Mouse (Mus musculus): ENCODE results near the gene Bdkrb2. TPM values are rescaled to one million over a fixed set of nuclear protein-coding genes. Genes with fewer than 3 reads are reported as not detected.

Bdkrb2 gene
- total and polyA plus RNA-seq, 2 experiments from 2014 or later: 0.71 to 4.0 TPM

GRCm38 (mm10) chr12:105543176-105543575 is 19.9 kb upstream of the Bdkrb2 start:
- Histone ChIP-seq H3K27ac (ENCODE audit: low read depth) (no peak overlapping the region), H3K27me3 (ENCODE audit: control insufficient read depth, insufficient read depth, low read length) (no peaks in the 10 kb centered on the region), H3K9me3 (replicated peaks; ENCODE audit: control insufficient read depth, low read length) (peaks cover 6% of the 10 kb centered on the region; the same call in 1 of the 2 replicates), H3K4me2 (ENCODE audit: low read depth, low read length) (no peak overlapping the region), H3K36me3 (replicated peaks; ENCODE audit: control insufficient read depth, insufficient read depth, low read length) (no peaks in the 10 kb centered on the region), H3K4me3 (ENCODE audit: low read depth, low read length) (no peak overlapping the region), H3K4me1 (ENCODE audit: control insufficient read depth, insufficient read depth) (peaks cover 16% of the 10 kb centered on the region; the same call in 1 of the 2 replicates), H3K9ac (replicated peaks; ENCODE audit: low read depth, low read length) (no peak overlapping the region)
- no peak for DNase-seq (ENCODE audit: low spot score)
- 80% methylated on average over 8 of the region's 8 CpGs for WGBS
- no peak for TF ChIP-seq CTCF (IDR thresholded peaks at IDR 0.05; ENCODE audit: low read depth)
- TF ChIP-seq EP300 (IDR thresholded peaks at IDR 0.05; ENCODE audit: low read depth): no peak
- no peak for ATAC-seq (ENCODE audit: insufficient read depth, low read depth)

- H3K4me2 ChIP-seq (ENCODE audit: low read depth, low read length): no peak overlapping the region
- TF ChIP-seq CTCF (IDR thresholded peaks at IDR 0.05; ENCODE audit: low read depth): no peak
- no peak for TF ChIP-seq EP300 (IDR thresholded peaks at IDR 0.05; ENCODE audit: low read depth)
- H3K9ac ChIP-seq (replicated peaks; ENCODE audit: low read depth, low read length): no peak overlapping the region
- DNase-seq (ENCODE audit: low spot score) (no peak), ATAC-seq (ENCODE audit: insufficient read depth, low read depth) (no peak)
- 45% methylated on average over 6 of the region's 6 CpGs for WGBS
- no peaks in the 10 kb centered on the region for H3K27me3 ChIP-seq (ENCODE audit: control insufficient read depth, insufficient read depth, low read length)
- peaks cover 20% of the 10 kb centered on the region; the same call in 1 of the 2 replicates for H3K4me1 ChIP-seq (ENCODE audit: control insufficient read depth, insufficient read depth)
- no peak overlapping the region for H3K4me3 ChIP-seq (ENCODE audit: low read depth, low read length)
- H3K36me3 ChIP-seq (replicated peaks; ENCODE audit: control insufficient read depth, insufficient read depth, low read length): no peaks in the 10 kb centered on the region
- H3K9me3 ChIP-seq (replicated peaks; ENCODE audit: control insufficient read depth, low read length): peaks cover 5% of the 10 kb centered on the region; the same call in 1 of the 2 replicates
- no peak overlapping the region for H3K27ac ChIP-seq (ENCODE audit: low read depth)
Observed at GRCm38 (mm10) chr12:105543751-105544150, 19.3 kb upstream of the Bdkrb2 start.

GRCm38 (mm10) chr12:105544872-105545271 is 18.2 kb upstream of the Bdkrb2 start:
- Histone ChIP-seq H3K9ac (replicated peaks; ENCODE audit: low read depth, low read length) (no peak overlapping the region), H3K36me3 (replicated peaks; ENCODE audit: control insufficient read depth, insufficient read depth, low read length) (no peaks in the 10 kb centered on the region), H3K4me2 (ENCODE audit: low read depth, low read length) (no peak overlapping the region), H3K27ac (ENCODE audit: low read depth) (no peak overlapping the region), H3K4me1 (ENCODE audit: control insufficient read depth, insufficient read depth) (peaks cover 29% of the 10 kb centered on the region), H3K27me3 (ENCODE audit: control insufficient read depth, insufficient read depth, low read length) (no peaks in the 10 kb centered on the region), H3K4me3 (ENCODE audit: low read depth, low read length) (no peak overlapping the region), H3K9me3 (replicated peaks; ENCODE audit: control insufficient read depth, low read length) (no peaks in the 10 kb centered on the region)
- 35% methylated on average over 7 of the region's 7 CpGs for WGBS
- DNase-seq (ENCODE audit: low spot score): no peak
- TF ChIP-seq CTCF (IDR thresholded peaks at IDR 0.05; ENCODE audit: low read depth): no peak
- ATAC-seq (ENCODE audit: insufficient read depth, low read depth): peak; percentile 62

- no peaks in the 10 kb centered on the region for H3K27me3 ChIP-seq (ENCODE audit: control insufficient read depth, insufficient read depth, low read length)
- no peaks in the 10 kb centered on the region for H3K9me3 ChIP-seq (replicated peaks; ENCODE audit: control insufficient read depth, low read length)
- WGBS: 38% methylated on average over 17 of the region's 17 CpGs
- H3K4me1 ChIP-seq (ENCODE audit: control insufficient read depth, insufficient read depth): peaks cover 29% of the 10 kb centered on the region
- DNase-seq (ENCODE audit: low spot score): no peak
- H3K9ac ChIP-seq (replicated peaks; ENCODE audit: low read depth, low read length): no peak overlapping the region
- no peak for TF ChIP-seq CTCF (IDR thresholded peaks at IDR 0.05; ENCODE audit: low read depth)
- no peak overlapping the region for H3K4me3 ChIP-seq (ENCODE audit: low read depth, low read length)
- H3K4me2 ChIP-seq (ENCODE audit: low read depth, low read length): no peak overlapping the region
- no peak for ATAC-seq (ENCODE audit: insufficient read depth, low read depth)
- no peaks in the 10 kb centered on the region for H3K36me3 ChIP-seq (replicated peaks; ENCODE audit: control insufficient read depth, insufficient read depth, low read length)
- peak overlapping the region; percentile 9; the same call in 1 of the 2 replicates for H3K27ac ChIP-seq (ENCODE audit: low read depth)
Observed at GRCm38 (mm10) chr12:105545696-105546435, 17.2 kb upstream of the Bdkrb2 start.

- no peak for DNase-seq (ENCODE audit: low spot score)
- H3K4me1 ChIP-seq (ENCODE audit: control insufficient read depth, insufficient read depth): peaks cover 35% of the 10 kb centered on the region
Observed at GRCm38 (mm10) chr12:105546538-105546937, 16.5 kb upstream of the Bdkrb2 start.

GRCm38 (mm10) chr12:105547151-105547550 is 15.9 kb upstream of the Bdkrb2 start:
- no peak for DNase-seq (ENCODE audit: low spot score)

More at GRCm38 (mm10) chr12:105546538-105546937, 16.5 kb upstream of the Bdkrb2 start:
- WGBS: 59% methylated on average over 6 of the region's 6 CpGs
- Histone ChIP-seq H3K9me3 (replicated peaks; ENCODE audit: control insufficient read depth, low read length) (no peaks in the 10 kb centered on the region), H3K27ac (ENCODE audit: low read depth) (no peak overlapping the region), H3K4me3 (ENCODE audit: low read depth, low read length) (no peak overlapping the region), H3K9ac (replicated peaks; ENCODE audit: low read depth, low read length) (no peak overlapping the region), H3K4me2 (ENCODE audit: low read depth, low read length) (no peak overlapping the region), H3K36me3 (replicated peaks; ENCODE audit: control insufficient read depth, insufficient read depth, low read length) (no peaks in the 10 kb centered on the region), H3K27me3 (ENCODE audit: control insufficient read depth, insufficient read depth, low read length) (no peaks in the 10 kb centered on the region)
- no peak for TF ChIP-seq EP300 (IDR thresholded peaks at IDR 0.05; ENCODE audit: low read depth)
- no peak for TF ChIP-seq CTCF (IDR thresholded peaks at IDR 0.05; ENCODE audit: low read depth)
- no peak for ATAC-seq (ENCODE audit: insufficient read depth, low read depth)

More at GRCm38 (mm10) chr12:105547151-105547550, 15.9 kb upstream of the Bdkrb2 start:
- ATAC-seq (ENCODE audit: insufficient read depth, low read depth): no peak
- no peak overlapping the region for H3K4me2 ChIP-seq (ENCODE audit: low read depth, low read length)
- H3K4me3 ChIP-seq (ENCODE audit: low read depth, low read length): no peak overlapping the region
- H3K9ac ChIP-seq (replicated peaks; ENCODE audit: low read depth, low read length): no peak overlapping the region
- peaks cover 38% of the 10 kb centered on the region for H3K4me1 ChIP-seq (ENCODE audit: control insufficient read depth, insufficient read depth)
- no peak for TF ChIP-seq EP300 (IDR thresholded peaks at IDR 0.05; ENCODE audit: low read depth)
- no peak for TF ChIP-seq CTCF (IDR thresholded peaks at IDR 0.05; ENCODE audit: low read depth)
- H3K36me3 ChIP-seq (replicated peaks; ENCODE audit: control insufficient read depth, insufficient read depth, low read length): no peaks in the 10 kb centered on the region
- WGBS: 65% methylated on average over 2 of the region's 2 CpGs
- H3K27ac ChIP-seq (ENCODE audit: low read depth): no peak overlapping the region
- H3K27me3 ChIP-seq (ENCODE audit: control insufficient read depth, insufficient read depth, low read length): no peaks in the 10 kb centered on the region
- no peaks in the 10 kb centered on the region for H3K9me3 ChIP-seq (replicated peaks; ENCODE audit: control insufficient read depth, low read length)

All from heart, postnatal 0 days (tissue).